Mouse (Mus musculus): ENCODE data around the gene Adgrb3.

- no peak for TF ChIP-seq CTCF (IDR thresholded peaks at IDR 0.05; ENCODE audit: insufficient read depth, low read depth, low read length)
- TF ChIP-seq POLR2A (IDR thresholded peaks at IDR 0.05; ENCODE audit: insufficient read depth, low read depth, low read length): no peak
Observed at GRCm38 (mm10) chr1:25576598-25576997, 252.9 kb downstream of the Adgrb3 start.

Measured in olfactory bulb, adult 2 months (tissue).